Mouse (Mus musculus): ENCODE measurements around the gene Pygm.

Pygm gene

GRCm38 (mm10) chr19:6443016-6443415, 58.8 kb downstream of the Pygm start:
- no peak for DNase-seq (ENCODE audit: low spot score)

- no peak for DNase-seq (ENCODE audit: low spot score)
These were observed 61.7 kb downstream of the Pygm start for GRCm38 (mm10) chr19:6445761-6446423.

GRCm38 (mm10) chr19:6446736-6447437, 62.7 kb downstream of the Pygm start:
- DNase-seq (ENCODE audit: low spot score): no peak

Data from c-Kit-positive CD71-positive TER-119-positive erythroid progenitor cells, embryonic 14.5 days (primary cell).